Mouse (Mus musculus) layer of hippocampus, postnatal 10 days (tissue): ENCODE measurements at regions not wholly inside any gene's neighbourhood (a gene's known extent, or its start where the extent isn't known, plus 50 kb on each side); places are given as distances from the start of the nearest gene placed in this dataset.
"Not testable (repeated sequence)": the region's sequence is repeated elsewhere in the genome, so short reads cannot be mapped to it uniquely, and the experiment has no call there.

Experiments used
- DNase-seq, 2 experiments: peaks; one replicate each; pipeline ENCODE4 v3.0.0; 2021; ENCODE audit warnings: low spot score in 2 of 2

DNA sequence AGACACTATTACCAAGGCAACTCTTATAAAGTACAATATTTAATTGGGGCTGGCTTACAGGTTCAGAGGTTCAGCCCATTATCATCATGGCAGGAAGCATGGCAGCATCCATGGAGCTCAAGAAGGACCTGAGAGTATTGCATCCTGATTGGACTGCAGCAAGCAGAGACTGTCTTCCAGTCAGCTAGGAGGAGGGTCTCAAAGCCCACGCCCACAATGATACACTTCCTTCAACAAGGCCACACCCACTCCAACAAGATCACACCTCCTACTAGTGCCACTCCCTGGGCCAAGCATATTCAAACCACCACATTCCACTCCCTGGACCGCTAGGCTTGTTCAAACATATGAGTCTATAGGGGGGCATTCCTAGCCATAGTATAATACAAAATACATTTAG lies 78.6 kb upstream of the Slc25a13 start:
- not testable (repeated sequence) for DNase-seq

DNA sequence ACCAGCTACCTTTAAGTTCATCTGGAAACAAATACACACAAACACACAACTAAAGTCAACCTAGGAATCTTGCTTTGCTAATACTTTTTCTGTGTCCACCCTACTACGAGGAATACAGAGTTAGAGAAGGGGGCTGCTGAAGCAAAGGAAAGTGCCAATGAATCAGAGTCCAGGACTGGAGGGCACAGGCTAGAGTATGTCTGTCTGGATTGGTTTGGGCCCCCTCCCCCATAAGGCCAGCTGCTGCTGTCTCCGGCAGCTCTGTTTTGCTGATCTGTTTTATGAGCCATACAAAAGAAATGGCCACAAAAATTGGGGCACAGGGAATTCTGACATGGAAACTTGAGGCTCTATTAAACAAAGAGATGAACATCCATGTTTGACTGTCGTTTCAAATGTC lies 74.8 kb upstream of the Slc25a13 start:
- no peak for DNase-seq

DNA sequence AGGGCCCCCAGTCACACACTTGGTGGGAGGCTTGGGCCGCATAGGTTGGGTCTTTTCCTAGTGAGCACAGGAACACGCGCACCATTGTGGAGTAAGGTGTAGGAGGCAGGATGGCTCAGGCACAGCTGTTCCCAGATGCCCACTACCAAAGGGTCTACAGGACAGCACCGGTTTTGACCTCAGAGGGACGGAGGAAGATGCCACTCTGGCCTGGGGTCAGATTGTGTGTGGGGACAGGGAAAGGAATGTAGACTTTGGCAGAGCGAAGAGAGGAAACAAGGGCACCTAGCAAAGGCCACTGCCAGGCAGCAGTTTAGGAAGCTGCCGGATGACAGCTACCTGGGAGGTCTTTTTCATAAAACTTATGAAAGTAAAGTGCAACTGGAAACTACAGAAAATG lies 73.5 kb upstream of the Slc25a13 start:
- DNase-seq = no peak

DNA sequence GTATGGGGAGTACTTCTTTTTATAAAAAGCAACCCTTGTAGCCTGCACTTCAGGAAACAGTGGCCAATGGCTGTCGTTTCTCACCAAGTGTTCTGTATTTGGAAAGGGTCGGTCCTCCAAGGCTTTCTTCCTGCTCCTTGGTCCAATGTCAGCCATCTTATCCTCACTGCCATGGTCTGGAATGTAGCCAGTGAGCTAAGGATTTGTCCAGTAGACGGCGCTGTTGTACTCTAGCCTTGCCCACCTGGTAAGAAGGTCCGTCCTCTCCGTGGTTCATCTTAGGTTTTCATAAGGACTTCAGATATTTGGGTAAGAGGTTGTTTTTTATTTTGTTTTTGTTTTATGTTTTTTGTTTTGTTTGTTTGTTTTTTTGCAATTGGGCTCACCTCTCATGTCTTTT lies 72.8 kb upstream of the Slc25a13 start:
- peak; percentile 38 to 42 for DNase-seq

DNA sequence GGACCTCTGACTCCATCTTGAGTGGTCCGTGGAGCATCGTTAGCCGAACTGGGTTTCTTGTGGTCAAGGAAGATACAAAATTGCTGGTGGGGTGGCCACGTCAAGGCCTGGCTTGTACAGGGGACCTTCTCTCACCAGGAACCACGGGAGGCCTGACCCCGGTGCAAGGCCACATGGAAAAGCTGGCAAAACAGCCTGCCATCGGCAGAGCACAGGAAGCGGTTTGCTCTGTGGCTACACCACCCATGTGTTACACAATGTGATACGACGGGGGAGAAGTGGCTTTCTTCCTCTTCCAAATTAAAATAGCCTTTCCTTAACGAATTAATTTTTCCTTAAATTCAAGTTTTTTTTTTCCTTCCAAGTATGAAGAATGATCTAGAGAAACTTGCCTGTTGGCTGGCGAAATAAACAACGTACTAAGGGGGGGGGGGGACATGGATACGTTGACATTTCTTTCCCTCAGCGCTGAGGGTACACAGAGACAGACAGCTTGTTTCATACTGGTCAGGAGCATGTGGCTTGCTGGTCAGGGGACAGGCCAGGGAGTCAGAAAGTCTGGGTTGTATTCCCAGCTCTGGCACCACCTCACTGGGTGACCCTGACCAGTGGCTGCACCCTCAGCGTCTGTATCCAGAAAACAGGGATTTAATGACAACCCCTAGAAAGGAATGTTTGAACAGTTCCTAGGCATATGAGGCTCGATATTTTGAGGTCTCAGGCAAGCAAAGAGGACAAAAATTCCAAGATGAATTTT lies 64.0 kb upstream of the Slc25a13 start:
- DNase-seq = no peak

DNA sequence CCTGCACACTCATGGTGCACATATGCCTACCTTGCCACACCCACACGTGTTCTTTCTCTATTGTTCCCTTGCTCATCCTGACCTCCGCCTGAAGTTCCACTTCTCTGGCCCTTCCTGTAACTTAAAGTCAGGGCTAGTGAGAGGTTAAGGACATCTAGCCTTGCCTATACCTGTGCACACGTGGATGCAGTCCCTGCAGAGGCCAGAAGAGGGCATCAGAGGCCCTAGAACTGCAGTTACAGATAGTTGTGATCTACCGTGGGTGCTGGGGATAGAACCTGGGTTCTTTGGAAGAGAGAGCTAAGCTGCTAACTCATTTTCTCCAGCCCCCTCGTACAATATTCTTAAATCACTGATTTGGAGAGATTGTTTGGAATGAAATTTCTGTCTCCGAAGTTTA lies 62.7 kb upstream of the Slc25a13 start:
- DNase-seq = no peak

DNA sequence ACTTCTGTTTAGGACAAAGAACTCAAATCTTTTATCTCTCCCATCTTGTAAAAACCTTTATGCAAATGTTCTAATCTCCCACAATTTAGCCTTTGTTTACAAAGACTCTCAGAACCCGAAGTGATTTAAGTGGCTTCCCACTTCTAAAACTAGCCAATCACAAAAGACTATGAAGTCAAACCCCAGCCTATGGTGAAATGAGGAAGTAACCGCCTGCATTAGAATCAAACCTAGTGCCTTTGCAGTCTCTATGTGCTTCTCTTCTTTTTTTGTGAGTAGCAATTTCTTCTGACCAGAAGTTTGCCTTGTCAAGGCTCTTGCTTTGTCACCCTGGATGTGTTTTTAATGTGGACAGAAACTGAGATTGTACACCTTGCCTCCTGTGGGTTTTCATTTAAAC lies 53.6 kb upstream of the Slc25a13 start:
- no peak for DNase-seq
